Mouse (Mus musculus) hindbrain, postnatal 0 days (tissue): ENCODE results near the gene Cd109. TPM values are rescaled to one million over a fixed set of nuclear protein-coding genes. Genes with fewer than 3 reads are reported as not detected.

Experiments
- ATAC-seq: fragments of 200-750 bp; cut with Nextera tagmentation; 2 replicates; pipeline ENCODE4 v1.8.0; 2017; ENCODE audit warnings: mild to moderate bottlenecking, moderate TSS enrichment, moderate library complexity
- DNase-seq: peaks from one replicate; pipeline ENCODE4 v3.0.0-alpha.2; 2015; ENCODE audit warnings: low spot score
- H3K27ac ChIP-seq: fragments of 300-500 bp; sonication (generic); 2 replicates; pipeline ENCODE4 v1.5.1; 2014; ENCODE audit warnings: mild to moderate bottlenecking
- H3K27me3 ChIP-seq: fragments of 300-500 bp; sonication (generic); 2 replicates; pipeline ENCODE4 v1.6.1; 2014; ENCODE audit warnings: low read length, mixed read lengths; ENCODE audit not compliant: insufficient read depth
- H3K36me3 ChIP-seq: fragments of 300-500 bp; sonication (generic); 2 replicates; pipeline ENCODE4 v1.6.1; 2014; ENCODE audit warnings: low read length, mixed read lengths; ENCODE audit not compliant: insufficient read depth
- H3K4me1 ChIP-seq: fragments of 300-500 bp; sonication (generic); 2 replicates; pipeline ENCODE4 v1.6.1; 2014; ENCODE audit warnings: antibody characterized with exemption, low read length, mixed read lengths; ENCODE audit not compliant: insufficient read depth
- H3K4me2 ChIP-seq: fragments of 300-500 bp; sonication (generic); 2 replicates; pipeline ENCODE4 v1.6.1; 2014; ENCODE audit warnings: low read depth, mild to moderate bottlenecking, low read length, moderate library complexity, mixed read lengths
- H3K4me3 ChIP-seq: fragments of 300-500 bp; sonication (generic); 2 replicates; pipeline ENCODE4 v1.5.1; 2014; ENCODE audit warnings: low read length
- H3K9ac ChIP-seq: fragments of 300-500 bp; sonication (generic); replicated peaks from 2 replicates; pipeline ENCODE4 v1.6.1; 2014; ENCODE audit warnings: mild to moderate bottlenecking, low read length, moderate library complexity, mixed read lengths
- H3K9me3 ChIP-seq: fragments of 300-500 bp; sonication (generic); 2 replicates; pipeline ENCODE4 v1.6.1; 2016; ENCODE audit warnings: low read length, mixed read lengths
- CTCF ChIP-seq: IDR thresholded peaks from 2 replicates; pipeline ENCODE4 v1.5.1; 2016; ENCODE audit warnings: antibody characterized with exemption, control low read depth, low read depth
- WGBS: fragments of 180-500 bp; shearing (Covaris S2); extraction: QIAGEN DNeasy Blood & Tissue Kit; methylation state at CpG from one replicate; pipeline ENCODE4 v1.1.7; 2014; 5-methylcytosine and 5-hydroxymethylcytosine counted together
- polyA plus RNA-seq: library from polyadenylated mRNA; unstranded; fragments of >200 nt; fragmentation: Nextera tagmentation; extraction: Ambion mirVana; gene quantifications from 2 replicates; pipeline ENCODE4 v1.2.1, GENCODE M21; 2015
- total RNA-seq: library from RNA; depleted of rRNA; stranded (reverse); fragments of >200 nt; gene quantifications from 2 replicates; pipeline ENCODE4 v1.2.3, GENCODE M21; 2014

Gene Cd109
- total and polyA plus RNA-seq, 2 experiments from 2014 or later = 1.3 to 3.2 TPM

DNA sequence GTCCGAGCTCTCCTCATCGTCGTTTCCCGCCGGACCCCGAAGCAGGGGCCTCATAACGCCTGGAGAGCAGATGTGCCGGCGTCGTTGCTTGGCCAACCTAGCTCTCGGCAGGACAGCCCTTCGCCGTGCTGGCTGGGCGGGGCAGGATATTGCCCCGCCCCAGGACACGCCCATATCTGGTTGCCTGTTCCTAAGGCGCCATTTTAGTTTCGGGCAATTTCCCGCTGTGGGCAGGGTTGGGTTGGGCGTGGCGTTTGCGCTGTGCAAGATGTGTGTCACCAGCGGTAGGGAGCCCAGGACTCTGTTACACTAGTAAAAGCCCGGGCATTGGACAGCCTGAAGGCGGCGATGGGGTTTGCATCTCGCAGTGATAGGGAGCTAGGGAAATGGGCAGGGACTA is 27.4 kb upstream of the Cd109 start, which contains the start of gene Slc17a5:
Gene Slc17a5 (minus strand): TSS at position 128 of the 400 bp plus-strand sequence.
- DNase-seq (peak; percentile 98), ATAC-seq (peak; percentile 99)
- peak; percentile 26 for TF ChIP-seq CTCF
- no peaks in the 10 kb centered on the region for H3K27me3 ChIP-seq
- peak within 1 kb of the TSS; percentile 71 for H3K4me3 ChIP-seq
- WGBS = under 1% methylated on average over 27 of the region's 27 CpGs
- no peaks in the 10 kb centered on the region for H3K36me3 ChIP-seq
- H3K4me1 ChIP-seq = no peaks in the 10 kb centered on the region
- H3K27ac ChIP-seq = peak within 1 kb of the TSS; percentile 78; the same call in 1 of the 2 replicates
- H3K9ac ChIP-seq = peak within 1 kb of the TSS; percentile 71
- no peaks in the 10 kb centered on the region for H3K9me3 ChIP-seq
- peak within 1 kb of the TSS; percentile 66 for H3K4me2 ChIP-seq

DNA sequence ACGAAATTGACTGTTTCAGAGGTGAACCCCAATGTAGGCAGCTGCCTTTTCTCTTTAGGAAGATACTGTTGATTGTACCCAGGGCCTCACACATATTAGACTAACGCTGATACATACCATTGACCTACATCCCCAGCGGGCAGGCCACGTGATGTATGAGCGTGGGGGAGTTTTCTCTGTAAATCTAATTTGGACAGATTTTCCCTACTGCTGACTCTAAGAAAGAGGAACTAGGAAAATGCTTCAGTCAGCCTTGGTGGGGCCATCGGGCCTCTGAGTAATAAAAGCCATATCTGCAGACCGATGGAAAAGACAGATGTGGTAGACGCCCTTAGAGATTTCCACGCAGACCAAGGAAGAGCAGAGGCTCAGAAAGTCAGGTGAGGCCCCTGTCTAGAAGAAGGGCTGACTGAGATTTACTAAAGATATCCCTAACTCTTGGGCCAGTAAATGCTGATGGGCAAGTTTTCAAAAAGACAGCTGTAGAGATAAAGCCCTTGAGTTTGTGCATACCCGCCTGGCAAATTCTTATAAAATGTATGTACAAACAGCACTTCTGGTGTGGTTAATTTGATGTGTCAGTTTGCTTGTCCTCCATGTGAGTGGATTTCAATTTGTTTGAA is 26.8 kb upstream of the Cd109 start:
- H3K27me3 ChIP-seq = no peaks in the 10 kb centered on the region
- 70% methylated on average over 10 of the region's 10 CpGs for WGBS
- peak overlapping the region; percentile 71; the same call in 1 of the 2 replicates for H3K9ac ChIP-seq
- ATAC-seq (peak; percentile 65), DNase-seq (peak; percentile 48)
- H3K27ac ChIP-seq = peak overlapping the region; percentile 78; the same call in 1 of the 2 replicates
- no peaks in the 10 kb centered on the region for H3K4me1 ChIP-seq
- no peak for TF ChIP-seq CTCF
- H3K4me3 ChIP-seq = peak overlapping the region; percentile 71
- no peaks in the 10 kb centered on the region for H3K9me3 ChIP-seq
- H3K4me2 ChIP-seq = peak overlapping the region; percentile 66
- no peaks in the 10 kb centered on the region for H3K36me3 ChIP-seq

DNA sequence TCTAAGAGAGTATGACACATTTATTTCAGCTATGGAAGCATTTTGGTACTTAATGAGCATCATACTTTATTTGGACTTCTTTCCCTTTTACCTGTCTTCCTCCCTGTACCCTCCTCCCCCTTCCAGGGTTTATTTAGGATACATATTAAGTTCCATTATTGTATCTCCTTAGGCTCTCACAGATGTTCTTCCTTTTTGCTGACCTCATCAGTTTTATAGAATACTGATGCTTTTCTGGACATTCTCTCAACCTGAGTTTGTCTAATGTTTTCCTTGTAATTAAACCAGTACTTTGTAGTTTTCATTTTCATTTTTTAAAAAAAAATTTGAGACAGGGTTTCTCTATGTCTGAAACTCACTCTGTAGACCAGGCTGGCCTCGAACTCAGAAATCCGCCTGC is 24.9 kb upstream of the Cd109 start:
- no peak overlapping the region for H3K9ac ChIP-seq
- H3K4me3 ChIP-seq = no peak overlapping the region
- no peaks in the 10 kb centered on the region for H3K36me3 ChIP-seq
- DNase-seq = no peak
- TF ChIP-seq CTCF = no peak
- no peak overlapping the region for H3K4me2 ChIP-seq
- H3K9me3 ChIP-seq = no peaks in the 10 kb centered on the region
- H3K27ac ChIP-seq = no peak overlapping the region
- H3K4me1 ChIP-seq = no peaks in the 10 kb centered on the region
- WGBS = 94% methylated on average over 2 of the region's 2 CpGs
- no peak for ATAC-seq
- no peaks in the 10 kb centered on the region for H3K27me3 ChIP-seq

DNA sequence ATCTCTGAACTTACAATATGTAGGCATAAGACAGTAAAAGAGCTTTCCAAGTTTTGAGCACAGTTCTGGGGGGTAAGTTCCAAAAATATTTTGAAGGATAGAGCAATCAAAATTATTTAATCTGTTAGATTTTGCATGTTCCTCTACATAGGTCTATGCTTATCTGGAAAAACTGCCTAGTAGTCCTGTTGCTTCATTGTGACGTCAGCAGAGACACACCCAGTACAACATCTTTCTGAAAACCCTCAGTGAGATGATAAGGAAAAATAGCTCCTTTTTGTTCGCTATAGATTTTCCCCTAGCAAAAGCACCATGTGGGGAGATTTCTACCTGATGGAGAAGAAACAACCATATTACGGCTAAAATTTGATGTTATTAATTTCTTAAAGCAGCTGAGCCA is 20.1 kb upstream of the Cd109 start:
- H3K4me1 ChIP-seq = no peaks in the 10 kb centered on the region
- DNase-seq (no peak), ATAC-seq (no peak)
- 89% methylated on average over 3 of the region's 3 CpGs for WGBS
- H3K4me2 ChIP-seq = no peak overlapping the region
- H3K27ac ChIP-seq = no peak overlapping the region
- H3K9me3 ChIP-seq = no peaks in the 10 kb centered on the region
- no peak overlapping the region for H3K9ac ChIP-seq
- no peak for TF ChIP-seq CTCF
- H3K36me3 ChIP-seq = no peaks in the 10 kb centered on the region
- H3K27me3 ChIP-seq = no peaks in the 10 kb centered on the region
- H3K4me3 ChIP-seq = no peak overlapping the region

DNA sequence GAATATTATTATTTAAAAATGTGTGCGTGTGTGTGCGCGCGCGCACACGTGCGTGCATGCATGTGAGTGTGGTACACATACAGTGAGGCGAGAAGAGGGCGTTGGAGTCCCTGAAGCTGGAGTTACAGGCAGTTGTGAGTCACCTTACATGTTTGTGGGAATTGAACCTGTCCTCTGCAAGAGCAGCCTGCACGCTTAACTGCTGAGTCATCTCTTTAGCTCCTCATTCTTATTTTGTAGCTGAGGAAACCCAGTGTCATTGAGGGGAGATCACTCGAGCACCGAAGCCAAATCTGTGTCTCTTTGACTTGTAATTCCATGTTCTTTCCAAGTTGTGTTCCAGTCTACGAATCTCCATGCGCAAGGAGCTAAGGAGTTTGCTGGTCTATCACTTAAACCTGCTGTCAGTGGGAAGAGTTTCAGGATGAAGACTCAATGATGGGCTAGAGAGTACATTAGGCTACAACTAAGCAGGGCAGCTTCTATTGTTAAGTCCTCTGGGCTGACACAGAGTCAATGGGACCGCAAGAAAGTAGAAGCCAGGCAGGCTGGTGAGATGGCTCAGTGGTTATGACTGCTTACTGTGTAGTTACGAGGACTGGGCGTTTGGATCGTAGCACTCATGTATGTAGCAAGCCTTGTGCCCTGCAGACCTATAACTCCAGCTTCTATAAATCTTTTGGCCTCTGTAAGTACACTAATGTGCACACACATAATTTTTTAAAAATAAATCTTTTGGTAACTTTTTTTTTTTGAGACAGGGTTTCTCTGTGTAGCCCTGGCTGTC is 19.4 kb upstream of the Cd109 start:
- WGBS = 89% methylated on average over 18 of the region's 18 CpGs
- no peak overlapping the region for H3K4me3 ChIP-seq

DNA sequence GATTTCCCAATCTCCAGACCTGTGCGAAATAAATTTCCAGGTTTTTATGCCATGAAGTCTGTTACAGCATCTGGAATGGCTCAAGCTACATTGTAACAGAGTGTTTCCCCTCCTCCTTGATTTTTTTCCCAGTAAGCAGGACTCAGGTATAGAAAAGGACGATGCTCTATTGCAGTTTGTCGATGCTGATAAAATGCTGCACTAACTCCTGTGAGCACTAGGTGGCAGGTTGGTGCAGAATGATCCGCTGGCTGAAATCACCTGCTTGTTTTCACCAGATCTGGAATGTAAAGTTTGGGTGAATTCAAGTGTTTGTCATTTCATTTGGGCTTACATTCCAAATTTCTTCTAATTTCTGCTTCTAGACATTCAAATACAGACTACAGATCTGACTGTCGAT is 18.5 kb upstream of the Cd109 start:
- H3K27me3 ChIP-seq = no peaks in the 10 kb centered on the region
- H3K4me1 ChIP-seq = no peaks in the 10 kb centered on the region
- H3K27ac ChIP-seq = no peak overlapping the region
- H3K4me2 ChIP-seq = no peak overlapping the region
- ATAC-seq (peak; percentile 29; the same call in 1 of the 2 replicates), DNase-seq (peak; percentile 81)
- no peaks in the 10 kb centered on the region for H3K9me3 ChIP-seq
- H3K9ac ChIP-seq = no peak overlapping the region
- WGBS = 6% methylated on average over 5 of the region's 5 CpGs
- TF ChIP-seq CTCF = peak; percentile 87
- no peak overlapping the region for H3K4me3 ChIP-seq
- no peaks in the 10 kb centered on the region for H3K36me3 ChIP-seq

More for the DNA sequence above, 19.4 kb upstream of the Cd109 start:
- Histone ChIP-seq H3K4me1 (no peaks in the 10 kb centered on the region), H3K36me3 (no peaks in the 10 kb centered on the region), H3K27me3 (no peaks in the 10 kb centered on the region), H3K27ac (no peak overlapping the region), H3K9me3 (no peaks in the 10 kb centered on the region), H3K4me2 (no peak overlapping the region), H3K9ac (no peak overlapping the region)
- ATAC-seq (no peak), DNase-seq (no peak)
- TF ChIP-seq CTCF = no peak

DNA sequence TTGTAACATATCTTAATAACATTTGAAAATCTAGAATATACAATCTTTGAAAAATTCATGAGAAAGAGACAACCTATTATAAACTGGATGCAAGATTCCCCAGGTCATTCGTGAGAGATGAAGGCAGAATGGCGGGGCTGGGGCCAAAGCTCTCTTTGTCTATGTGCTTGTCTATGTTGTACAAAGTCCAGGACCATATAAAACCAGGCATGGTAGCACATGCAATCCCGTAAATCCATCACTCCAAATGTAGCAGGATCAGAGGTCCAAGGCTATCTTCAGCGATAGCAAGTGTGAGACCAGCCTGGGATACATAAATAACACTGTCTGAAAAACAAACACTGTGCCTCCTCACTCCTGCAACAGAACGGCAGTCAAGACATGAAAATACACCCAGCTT is 15.4 kb upstream of the Cd109 start:
- no peak for TF ChIP-seq CTCF
- Histone ChIP-seq H3K27me3 (no peaks in the 10 kb centered on the region), H3K4me2 (no peak overlapping the region), H3K9me3 (no peaks in the 10 kb centered on the region), H3K27ac (no peak overlapping the region), H3K4me1 (no peaks in the 10 kb centered on the region), H3K9ac (no peak overlapping the region), H3K36me3 (no peaks in the 10 kb centered on the region), H3K4me3 (no peak overlapping the region)
- DNase-seq (no peak), ATAC-seq (no peak)
- 85% methylated on average over 5 of the region's 5 CpGs for WGBS
